Mouse (Mus musculus) right cerebral cortex, postnatal 36 days (tissue): ENCODE results near the gene Sgca.
"Not testable (repeated sequence)": the region's sequence is repeated elsewhere in the genome, so short reads cannot be mapped to it uniquely, and the experiment has no call there.

Experiments used
- DNase-seq, 2 experiments: peaks; one replicate each; pipeline ENCODE4 v3.0.0; 2022; ENCODE audit warnings: low spot score in 2 of 2, mixed read lengths in 1 of 2

The Sgca gene

DNA sequence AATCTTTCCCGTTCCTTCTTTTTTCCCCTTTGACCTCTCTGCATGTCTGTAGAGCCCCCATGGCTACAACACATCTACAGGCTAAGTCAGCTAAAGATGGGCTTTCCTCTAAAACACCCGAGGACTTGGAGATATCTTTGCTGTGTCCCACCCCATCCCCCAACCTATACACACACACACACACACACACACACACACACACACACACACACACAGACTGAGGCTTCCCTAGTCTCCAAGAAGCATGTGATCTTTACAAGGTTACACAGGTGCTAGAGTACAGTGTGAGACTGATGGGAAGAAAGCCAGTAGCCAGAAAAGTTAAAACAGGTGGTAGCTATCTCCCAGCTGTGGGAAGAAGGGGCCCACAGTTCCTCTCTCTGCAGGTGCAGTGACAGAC lies 10.3 kb upstream of the Sgca start:
- no peak for DNase-seq

DNA sequence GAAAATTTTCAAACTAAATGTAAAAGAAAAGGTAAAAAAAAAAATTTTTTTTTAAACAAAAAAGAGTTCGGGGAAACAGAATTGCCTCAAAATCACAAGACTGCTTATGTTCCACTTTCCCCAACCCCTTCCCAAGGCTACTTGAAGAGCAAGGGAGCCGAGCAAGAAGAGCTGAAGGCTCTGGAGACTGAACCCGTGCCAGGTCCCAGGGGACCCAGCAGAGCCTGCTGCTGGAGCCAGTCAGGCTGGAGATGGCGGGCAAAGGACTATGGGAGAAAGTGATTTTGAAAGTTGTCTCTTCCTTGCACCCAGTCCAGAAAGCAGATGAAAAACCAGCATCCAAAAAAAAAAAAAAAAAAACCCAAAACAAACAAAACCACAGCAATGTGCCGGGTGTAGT lies 9.7 kb upstream of the Sgca start:
- no peak for DNase-seq

DNA sequence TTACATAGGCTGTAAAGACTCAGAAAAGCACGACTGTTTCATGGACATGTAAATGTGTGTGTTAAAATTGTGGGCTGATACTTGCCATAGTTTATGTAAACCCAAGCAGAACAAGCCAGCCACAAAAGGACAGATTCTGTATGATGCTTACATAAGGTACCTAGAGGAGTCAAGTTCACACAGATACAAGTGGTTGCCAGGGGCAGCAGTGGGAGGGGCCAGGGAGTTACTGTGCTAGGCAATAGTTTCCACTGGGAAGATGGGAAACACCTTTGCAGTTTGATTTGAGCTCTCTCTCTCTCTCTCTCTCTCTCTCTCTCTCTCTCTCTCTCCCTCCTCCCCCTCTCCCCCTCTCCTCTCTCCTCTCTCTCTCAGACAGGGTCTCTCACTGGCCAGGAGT lies 9.0 kb upstream of the Sgca start:
- no peak for DNase-seq

GRCm38 (mm10) chr11:94979462-94980179 lies 3.5 kb upstream of the Sgca start:
- DNase-seq, result no peak

- peak; percentile 93 to 94 for DNase-seq
These were observed 2.8 kb upstream of the Sgca start for GRCm38 (mm10) chr11:94978947-94979346.

- DNase-seq, result no peak
These were observed 2.2 kb upstream of the Sgca start for GRCm38 (mm10) chr11:94978178-94978915.

GRCm38 (mm10) chr11:94974951-94975350 lies 1.2 kb downstream of the Sgca start:
- DNase-seq, result no peak

DNA sequence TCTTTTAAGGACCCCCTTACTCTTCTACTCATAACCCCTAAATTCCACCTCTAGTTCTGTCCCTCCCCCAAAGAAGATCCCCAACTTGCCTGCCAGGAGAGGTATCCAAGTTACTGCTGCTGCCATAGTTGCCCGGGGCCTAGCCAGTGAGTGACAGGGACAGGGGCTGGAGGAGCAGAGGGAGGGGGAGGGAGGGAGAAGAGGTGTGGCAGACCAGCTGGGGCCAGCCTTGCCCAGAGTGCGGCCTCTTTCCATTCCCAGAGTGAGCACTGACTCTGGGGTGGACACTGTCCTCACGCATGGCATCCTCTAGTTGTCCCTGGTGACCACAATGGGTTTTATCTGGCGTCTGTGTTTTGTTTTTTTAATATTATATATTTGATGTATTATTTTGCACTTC lies 2.8 kb downstream of the Sgca start:
- DNase-seq, result no peak

GRCm38 (mm10) chr11:94972887-94973286 lies 3.2 kb downstream of the Sgca start:
- no peak for DNase-seq

DNA sequence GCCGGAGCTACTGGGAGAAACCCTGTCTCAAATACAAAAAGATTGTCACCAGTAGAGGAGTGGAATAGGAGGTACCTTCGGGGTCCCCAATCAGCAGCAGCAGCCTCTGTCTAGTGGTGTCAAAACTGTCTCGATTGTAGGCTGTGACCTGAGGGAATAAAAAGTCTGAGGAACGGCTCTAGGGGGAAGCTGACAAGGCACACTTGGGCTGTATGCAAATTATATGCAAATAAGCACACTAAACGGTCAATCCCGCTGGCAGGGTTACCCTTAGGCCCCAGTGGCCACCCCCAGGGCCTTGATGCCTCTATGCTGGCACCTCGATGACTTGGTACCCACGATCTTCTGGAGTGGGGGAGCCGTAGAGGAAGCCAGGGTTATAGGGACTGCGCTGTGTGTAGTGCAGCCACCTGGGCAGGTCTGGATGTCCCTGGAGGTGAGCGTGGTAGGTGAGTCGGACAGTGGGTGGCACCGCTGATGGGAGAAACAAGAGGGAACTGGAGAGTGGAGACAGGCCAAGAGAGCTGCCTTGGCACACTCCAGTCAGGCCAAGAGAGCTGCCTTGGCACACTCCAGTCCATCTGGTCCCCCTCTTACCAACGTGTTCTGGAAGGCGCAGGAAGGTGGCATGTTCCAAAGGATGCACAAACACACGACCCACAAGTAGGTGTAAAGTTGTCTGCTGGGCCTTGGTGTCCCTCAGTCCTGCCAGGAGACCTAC lies 4.1 kb downstream of the Sgca start:
- DNase-seq, result no peak

GRCm38 (mm10) chr11:94970210-94970943 lies 5.8 kb downstream of the Sgca start:
- peak; percentile 68 to 74 for DNase-seq

- DNase-seq, result not testable (repeated sequence)
These were observed 6.4 kb downstream of the Sgca start for GRCm38 (mm10) chr11:94969709-94970108.

GRCm38 (mm10) chr11:94968187-94968586 lies 7.9 kb downstream of the Sgca start:
- DNase-seq, result no peak

DNA sequence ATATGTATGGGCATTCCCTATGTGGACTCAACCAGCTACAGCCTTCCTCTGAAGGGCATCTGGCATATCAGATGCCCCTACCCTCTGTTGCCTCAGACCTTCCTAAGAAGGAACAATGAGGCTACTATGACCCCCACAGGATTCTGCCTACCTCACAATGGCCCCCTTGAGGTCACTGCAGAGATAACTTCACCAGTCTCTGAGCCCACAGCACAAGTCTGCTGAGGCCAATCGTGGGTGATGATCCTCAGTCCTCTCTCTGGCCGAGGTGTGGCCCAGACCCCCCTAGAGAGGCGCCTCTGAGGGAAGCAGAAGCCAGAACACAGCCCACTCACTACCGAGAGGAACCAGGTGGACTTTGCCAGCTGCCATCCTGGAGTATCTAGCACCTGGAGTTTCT lies 8.7 kb downstream of the Sgca start, which contains the start of gene Hils1:
Gene Hils1 (plus strand): TSS at position 175 of the 400 bp plus-strand sequence.
- no peak for DNase-seq

DNA sequence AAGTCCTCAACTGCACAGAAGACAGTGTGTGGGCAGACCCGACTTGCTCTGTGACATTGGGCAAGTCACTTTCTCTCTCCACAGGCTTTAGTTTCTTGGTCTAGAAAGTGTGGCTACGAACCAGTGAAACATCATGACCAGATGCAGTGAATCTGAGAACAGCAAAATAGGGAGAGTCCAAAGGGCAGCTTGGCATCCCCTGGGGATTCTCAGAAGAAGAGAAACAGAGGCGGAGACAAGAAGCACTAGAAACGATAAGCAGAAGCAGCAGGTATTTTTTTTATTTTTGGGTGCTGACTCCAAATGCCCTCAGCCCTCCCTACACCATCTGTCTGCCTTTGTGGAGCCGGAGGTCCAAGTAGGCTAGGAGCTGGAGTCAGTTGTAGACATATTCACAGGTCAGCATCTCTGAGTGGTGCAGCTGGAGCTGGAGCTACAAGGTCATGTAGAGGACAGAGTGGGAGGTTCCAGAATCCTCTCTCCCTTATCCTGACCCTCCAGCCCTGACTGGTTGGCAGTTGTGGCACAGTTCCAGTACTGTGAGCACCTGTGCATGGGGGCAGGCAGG lies 13.5 kb downstream of the Sgca start:
- no peak for DNase-seq

DNA sequence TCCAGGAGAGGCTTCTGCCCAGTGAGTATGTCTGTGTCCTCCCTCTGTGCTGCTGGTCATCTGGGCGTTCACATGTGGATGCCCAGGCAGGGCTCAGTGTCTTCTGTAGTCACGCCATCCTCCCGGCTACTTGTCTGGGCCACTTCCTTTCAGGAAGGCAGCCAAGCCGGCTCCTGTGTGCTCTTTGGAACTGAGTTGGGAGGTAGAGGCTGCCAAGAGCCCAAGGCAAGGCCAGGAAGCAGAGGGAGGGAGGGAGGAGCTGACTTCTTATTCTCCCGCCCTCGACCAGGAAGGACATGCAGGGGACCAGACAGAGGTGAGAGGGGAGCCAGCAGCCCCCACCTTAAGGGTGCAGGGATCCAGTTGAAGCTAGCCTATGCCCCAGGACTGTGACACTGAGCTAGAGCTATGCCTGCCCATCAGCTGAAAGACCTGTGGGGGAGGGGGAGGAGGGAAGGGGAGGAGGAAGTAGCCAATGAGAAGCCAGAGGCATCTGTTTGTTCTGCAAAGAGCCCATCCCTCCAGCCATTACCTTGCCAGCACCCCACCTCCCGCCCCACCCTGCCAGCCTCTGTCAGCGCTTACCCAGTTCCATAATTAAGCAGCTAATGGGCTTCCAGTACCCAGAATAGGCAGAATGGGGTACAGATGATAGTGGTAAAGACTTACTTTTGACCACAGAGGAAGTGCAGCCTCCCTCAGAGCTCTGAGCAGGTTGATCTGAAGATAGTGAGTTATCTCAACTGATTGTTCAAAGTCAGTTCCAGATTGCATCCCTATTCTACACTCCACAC lies 17.9 kb downstream of the Sgca start:
- DNase-seq, result peak in 1 of 2 experiments; percentile 28

GRCm38 (mm10) chr11:94957693-94958064 lies 18.4 kb downstream of the Sgca start:
- no peak for DNase-seq

GRCm38 (mm10) chr11:94955103-94955502 lies 21.0 kb downstream of the Sgca start:
- DNase-seq, result no peak

DNA sequence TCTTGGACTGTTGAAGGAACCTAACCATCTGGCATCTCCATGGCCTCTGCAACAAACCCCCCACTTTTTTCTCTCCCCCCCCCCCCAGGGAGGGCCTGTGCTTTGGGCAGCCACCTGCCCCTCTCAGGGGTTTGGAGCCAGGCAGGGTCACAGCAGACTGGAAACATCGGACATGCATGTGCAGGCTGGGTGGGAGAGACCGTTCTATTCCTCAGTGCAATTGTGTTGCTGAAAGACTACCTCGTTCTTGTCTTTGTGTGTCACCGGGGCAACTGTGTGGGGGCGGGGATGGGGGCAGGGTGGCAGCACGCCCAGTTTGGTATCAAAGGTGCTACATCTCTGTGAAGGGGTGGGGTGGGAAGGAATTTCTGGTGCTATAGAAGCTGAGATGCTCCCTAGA lies 24.0 kb downstream of the Sgca start:
- no peak for DNase-seq

- DNase-seq, result no peak
These were observed 30.9 kb downstream of the Sgca start for GRCm38 (mm10) chr11:94945236-94945635.

- no peak for DNase-seq
These were observed 31.8 kb downstream of the Sgca start for GRCm38 (mm10) chr11:94944295-94944694.
